Mouse (Mus musculus) adrenal gland, postnatal 10 days (tissue): ENCODE measurements around the gene Bcl10. TPM values are rescaled to one million over a fixed set of nuclear protein-coding genes. Genes with fewer than 3 reads are reported as not detected.
A peak's percentile ranks its signal among the peaks of the same experiment; 100 is the strongest.
"Not testable (repeated sequence)": the region's sequence is repeated elsewhere in the genome, so short reads cannot be mapped to it uniquely, and the experiment has no call there.

Source experiments
- DNase-seq: peaks from one replicate; pipeline ENCODE4 v3.0.0; 2021; ENCODE audit warnings: mixed read lengths
- total RNA-seq, 2 experiments: library from RNA; stranded (reverse); gene quantifications; 2 replicates each; pipeline ENCODE4 v1.2.3; 2021

The Bcl10 gene
- total RNA-seq, 2 experiments from 2014 or later = 24.3 to 25.5 TPM

GRCm38 (mm10) chr3:145913263-145913662, 9.3 kb upstream of the Bcl10 start:
- DNase-seq = peak; percentile 13

DNA sequence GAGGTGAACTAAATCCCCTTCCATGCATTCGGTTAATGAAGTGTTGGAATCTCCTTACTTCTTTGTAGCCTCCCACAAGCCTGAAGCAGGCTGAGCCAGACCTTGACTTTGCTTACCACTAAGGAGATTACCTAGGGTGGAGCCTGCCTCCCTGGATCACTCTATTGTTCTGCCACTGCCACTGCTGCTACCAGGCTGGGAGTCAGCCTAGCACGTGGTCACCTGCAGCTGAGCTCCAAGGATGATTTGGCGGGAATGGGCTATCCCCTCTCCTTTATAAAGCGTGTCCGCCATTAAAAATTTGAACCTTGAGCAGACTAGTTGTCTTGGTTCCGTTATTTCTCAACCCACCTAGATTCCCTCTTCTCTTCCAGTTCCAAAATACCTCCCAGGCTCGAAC, 8.7 kb upstream of the Bcl10 start:
- not testable (repeated sequence) for DNase-seq

DNA sequence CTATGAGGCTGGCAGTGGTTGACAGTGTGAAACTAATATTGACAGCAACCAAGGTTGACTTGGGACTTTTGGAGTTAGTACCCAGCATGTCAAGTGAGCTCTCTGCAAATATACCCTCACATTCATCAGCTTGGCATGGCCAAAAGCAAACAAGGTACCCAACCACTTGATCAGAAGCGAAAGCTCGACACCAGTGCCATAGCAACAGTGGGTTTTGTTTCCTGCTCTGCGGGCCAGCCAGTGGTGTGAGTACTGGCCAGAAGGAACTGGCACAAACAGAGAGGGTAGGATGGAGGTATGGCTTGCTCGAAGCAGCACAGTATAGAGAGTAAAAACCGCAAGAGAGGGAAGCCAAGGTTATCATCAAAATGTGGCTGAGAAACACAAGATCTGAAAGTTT, 6.2 kb upstream of the Bcl10 start:
- no peak for DNase-seq

- no peak for DNase-seq
Observed at GRCm38 (mm10) chr3:145916826-145917225, 5.8 kb upstream of the Bcl10 start.

GRCm38 (mm10) chr3:145922971-145923370, 367 bp downstream of the Bcl10 start:
- no peak for DNase-seq

- peak; percentile 99 for DNase-seq
Observed at GRCm38 (mm10) chr3:145923874-145924577, 1.4 kb downstream of the Bcl10 start.

DNA sequence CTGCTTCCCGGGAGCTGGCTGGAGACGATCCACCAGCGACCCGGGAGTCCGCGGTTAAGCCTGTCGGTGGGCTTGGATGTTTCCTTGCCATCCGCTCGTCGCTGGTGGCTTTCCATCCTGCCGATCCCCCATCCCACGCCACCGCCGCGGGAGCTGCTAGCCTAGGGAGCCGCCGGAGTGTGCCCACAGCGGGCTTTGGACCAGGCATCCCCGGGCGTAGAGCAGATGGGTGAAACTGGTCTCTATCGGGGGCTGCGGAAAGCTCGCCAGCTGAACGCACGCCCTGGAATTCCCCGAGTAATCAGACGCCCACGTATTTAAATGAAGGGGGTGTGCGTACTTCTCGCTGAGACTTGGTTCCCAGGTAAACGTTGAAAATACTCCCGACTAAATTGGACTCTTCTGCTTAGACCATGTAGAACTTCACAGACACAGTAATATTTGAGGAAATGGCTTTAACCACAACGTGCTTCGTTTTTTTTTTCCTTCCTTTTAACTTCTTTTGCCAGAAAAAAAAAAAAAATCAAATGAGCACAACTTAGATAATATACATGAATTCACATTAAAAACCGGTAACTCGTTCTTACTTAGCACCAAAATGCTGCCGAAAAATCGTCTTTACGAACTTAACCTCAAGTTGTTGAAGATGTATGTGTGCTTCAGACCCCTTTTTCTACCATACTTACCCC, 2.2 kb downstream of the Bcl10 start:
- DNase-seq = peak; percentile 69

- no peak for DNase-seq
Observed at GRCm38 (mm10) chr3:145925506-145925905, 2.9 kb downstream of the Bcl10 start.

DNA sequence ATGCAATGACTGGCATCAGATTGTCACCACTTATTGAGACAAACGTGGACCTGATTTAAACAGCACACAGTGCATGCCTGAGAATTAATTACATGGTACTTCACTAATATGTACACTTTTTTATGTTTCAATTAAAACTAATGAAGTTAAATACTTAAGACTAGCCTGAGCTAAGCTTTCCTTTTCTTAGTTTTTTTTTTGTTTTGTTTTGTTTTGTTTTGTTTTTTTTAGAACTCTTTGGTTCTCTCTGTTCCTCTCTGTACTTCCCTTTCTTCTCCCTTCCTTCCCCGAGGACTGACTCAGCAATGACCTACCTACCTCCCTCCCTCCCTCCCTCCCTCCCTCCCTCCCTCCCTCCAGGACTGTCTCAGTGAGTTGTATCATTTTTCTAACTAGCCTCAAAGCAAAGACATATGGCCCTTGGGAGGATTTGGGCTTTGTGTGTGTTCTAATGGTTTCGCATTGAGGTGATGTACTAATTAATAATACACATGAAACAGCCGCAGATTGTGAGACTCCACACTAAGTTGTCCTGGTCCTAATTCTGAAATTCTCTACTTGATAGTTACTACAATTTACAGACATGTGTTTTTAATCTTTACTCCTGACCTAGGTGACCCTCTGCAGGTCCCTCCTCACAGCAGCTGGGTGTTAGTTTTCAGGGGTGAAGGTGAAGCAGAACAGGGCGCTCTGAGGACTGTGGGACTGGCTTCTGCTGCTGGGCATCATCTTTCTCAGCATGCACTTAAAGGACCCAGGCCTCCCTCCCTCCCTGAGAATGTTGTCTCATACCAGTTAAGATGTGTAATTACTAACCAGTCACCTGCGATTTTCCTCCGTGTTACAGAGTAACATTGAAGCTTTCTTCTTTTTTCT, 7.2 kb downstream of the Bcl10 start:
- no peak for DNase-seq

- DNase-seq = no peak
Observed at GRCm38 (mm10) chr3:145933845-145934244, 11.2 kb downstream of the Bcl10 start.

GRCm38 (mm10) chr3:145937505-145938404, 15.2 kb downstream of the Bcl10 start, which contains the start of gene 2410004B18Rik:
Gene 2410004B18Rik (plus strand): TSS chr3:145938014.
- peak; percentile 95 for DNase-seq

DNA sequence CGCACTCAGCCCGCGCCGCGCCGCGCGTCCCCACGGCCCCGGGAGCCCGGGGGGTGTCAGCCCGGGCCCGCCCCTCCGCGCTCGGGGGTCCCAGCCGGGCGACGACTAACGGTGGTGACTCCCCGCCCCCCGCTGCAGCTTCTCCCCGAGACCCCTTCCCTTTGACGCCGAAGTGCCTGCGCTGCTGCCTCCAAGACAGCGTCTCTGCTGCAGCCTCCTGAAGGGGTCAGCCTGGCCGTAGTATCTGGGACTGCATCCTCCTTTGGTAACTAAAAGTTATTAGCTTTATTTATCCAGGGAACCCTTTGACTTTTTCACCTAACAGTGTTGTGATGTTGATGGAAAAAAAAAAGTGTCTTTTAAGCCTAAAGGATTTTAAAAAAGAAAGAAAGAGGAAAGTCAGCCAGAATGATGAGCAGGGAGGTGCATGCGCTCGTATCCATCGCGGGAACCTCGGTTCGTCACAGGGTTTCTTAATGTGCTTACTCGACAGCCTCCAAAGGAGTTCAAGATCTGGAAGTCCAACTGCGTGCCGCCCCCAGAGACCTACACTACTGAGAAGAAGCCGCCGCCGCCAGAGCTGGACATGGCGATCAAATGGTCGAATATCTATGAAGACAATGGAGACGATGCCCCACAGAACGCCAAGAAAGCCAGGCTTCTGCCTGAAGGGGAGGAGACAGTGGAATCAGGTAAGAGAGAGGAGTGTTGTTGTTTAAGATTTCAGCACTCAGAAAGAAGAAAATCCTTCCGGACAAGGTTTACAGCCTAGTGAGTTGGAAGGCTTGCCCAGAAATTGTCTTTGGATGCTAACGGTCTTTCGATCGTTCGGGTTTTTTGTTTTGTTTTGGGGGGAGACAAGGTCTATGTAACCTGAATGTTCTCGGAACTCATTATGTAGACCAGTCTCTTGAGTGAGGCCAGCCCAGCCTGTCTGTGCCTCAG, 16.1 kb downstream of the Bcl10 start:
- no peak for DNase-seq

DNA sequence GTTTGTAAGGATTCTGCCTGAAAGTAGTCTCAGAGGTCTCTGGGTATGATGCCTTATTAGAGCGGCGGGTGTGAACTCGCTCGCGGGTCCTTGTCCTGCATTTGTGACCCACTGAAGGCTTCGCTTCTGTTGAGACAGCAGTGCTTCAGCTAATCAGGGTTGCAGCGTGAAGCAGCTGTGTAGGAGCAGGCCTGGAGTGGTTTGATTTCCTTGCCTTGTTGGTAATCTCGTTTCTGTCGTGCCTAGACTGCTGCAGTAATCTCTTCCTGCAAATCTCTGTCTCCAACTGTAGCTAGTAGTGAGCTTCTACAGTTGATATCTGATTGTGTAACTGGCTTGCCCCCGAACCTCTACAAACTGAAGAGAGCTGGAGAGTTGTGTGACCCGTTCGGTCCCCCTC, 16.8 kb downstream of the Bcl10 start:
- DNase-seq = no peak

GRCm38 (mm10) chr3:145939971-145940370, 17.4 kb downstream of the Bcl10 start:
- no peak for DNase-seq

- DNase-seq = peak; percentile 77
Observed at GRCm38 (mm10) chr3:145941971-145942370, 19.4 kb downstream of the Bcl10 start.

- DNase-seq = no peak
Observed at GRCm38 (mm10) chr3:145944348-145944747, 21.7 kb downstream of the Bcl10 start.

GRCm38 (mm10) chr3:145945904-145946303, 23.3 kb downstream of the Bcl10 start:
- no peak for DNase-seq

- DNase-seq = no peak
Observed at GRCm38 (mm10) chr3:145946654-145947053, 24.1 kb downstream of the Bcl10 start.

DNA sequence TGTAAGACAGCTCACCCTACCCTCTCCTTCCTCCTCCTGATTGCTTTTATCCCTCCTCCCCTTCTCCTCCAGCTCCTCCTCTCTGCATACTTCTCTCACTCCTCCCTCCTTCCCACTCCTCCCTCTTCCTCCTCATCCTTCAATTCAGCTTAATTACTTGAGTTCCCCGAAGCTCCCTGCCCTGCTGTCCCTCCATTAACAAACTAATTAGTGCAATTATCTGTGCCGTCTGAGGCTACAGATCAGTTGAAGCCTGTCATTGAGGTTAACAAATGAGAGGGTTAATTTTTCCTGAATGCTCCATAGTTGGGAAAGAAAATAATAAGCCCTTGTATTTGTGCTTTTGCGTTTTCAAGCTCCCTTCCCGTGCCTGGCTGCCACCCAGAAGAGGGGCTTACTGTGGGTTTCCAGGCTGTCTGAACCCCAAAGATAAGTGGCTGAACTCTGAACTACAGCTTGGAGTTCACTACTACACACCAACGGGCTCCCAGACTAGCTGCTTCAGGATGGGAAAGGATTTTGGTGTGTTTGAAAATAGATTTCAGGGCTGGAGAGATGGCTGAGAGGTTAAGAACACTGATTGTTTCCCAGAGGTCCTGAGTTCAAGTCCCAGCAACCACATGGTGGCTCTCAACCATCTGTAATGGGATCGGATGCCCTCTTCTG, 25.1 kb downstream of the Bcl10 start:
- no peak for DNase-seq
